Mouse (Mus musculus) kidney, postnatal 0 days (tissue): ENCODE data around the gene Rcor1. TPM values are rescaled to one million over a fixed set of nuclear protein-coding genes. Genes with fewer than 3 reads are reported as not detected.

Experiments
- ATAC-seq: fragments of 200-750 bp; cut with Nextera tagmentation; replicated peaks from 2 replicates; pipeline ENCODE4 v1.8.0; 2017; ENCODE audit warnings: low read depth, moderate number of reproducible peaks, moderate TSS enrichment, moderate library complexity; ENCODE audit not compliant: low FRiP score
- DNase-seq: peaks from one replicate; pipeline ENCODE4 v3.0.0-alpha.2; 2016; ENCODE audit warnings: low spot score
- H3K27ac ChIP-seq: fragments of 300-500 bp; sonication (generic); 2 replicates; pipeline ENCODE4 v1.5.1; 2014; ENCODE audit warnings: mild to moderate bottlenecking
- H3K27me3 ChIP-seq: fragments of 300-500 bp; sonication (generic); 2 replicates; pipeline ENCODE4 v1.6.1; 2014; ENCODE audit warnings: low read length, mixed read lengths; ENCODE audit not compliant: insufficient read depth
- H3K36me3 ChIP-seq: fragments of 300-500 bp; sonication (generic); 2 replicates; pipeline ENCODE4 v1.6.1; 2014; ENCODE audit warnings: low read length, mixed read lengths; ENCODE audit not compliant: insufficient read depth
- H3K4me1 ChIP-seq: fragments of 300-500 bp; sonication (generic); replicated peaks from 2 replicates; pipeline ENCODE4 v1.6.1; 2014; ENCODE audit warnings: antibody characterized with exemption, low read length, mixed read lengths; ENCODE audit not compliant: insufficient read depth
- H3K4me2 ChIP-seq: fragments of 300-500 bp; sonication (generic); 2 replicates; pipeline ENCODE4 v1.6.1; 2014; ENCODE audit warnings: mild to moderate bottlenecking, low read length, moderate library complexity, mixed read lengths
- H3K4me3 ChIP-seq: fragments of 300-500 bp; sonication (generic); replicated peaks from 2 replicates; pipeline ENCODE4 v1.5.1; 2014; ENCODE audit warnings: low read depth, low read length
- H3K9ac ChIP-seq: fragments of 300-500 bp; sonication (generic); 2 replicates; pipeline ENCODE4 v1.6.1; 2014; ENCODE audit warnings: low read depth, low read length
- H3K9me3 ChIP-seq: fragments of 300-500 bp; sonication (generic); replicated peaks from 2 replicates; pipeline ENCODE4 v1.6.1; 2016; ENCODE audit warnings: low read length, inconsistent platforms, mixed read lengths
- CTCF ChIP-seq: IDR thresholded peaks from 2 replicates; pipeline ENCODE4 v1.5.1; 2016; ENCODE audit warnings: antibody characterized with exemption, low read depth, mild to moderate bottlenecking, moderate library complexity
- WGBS: fragments of 180-500 bp; shearing (Covaris S2); extraction: QIAGEN DNeasy Blood & Tissue Kit; methylation state at CpG from one replicate; pipeline ENCODE4 v1.1.7; 2014; 5-methylcytosine and 5-hydroxymethylcytosine counted together
- polyA plus RNA-seq: library from polyadenylated mRNA; unstranded; fragments of >200 nt; fragmentation: Nextera tagmentation; extraction: Ambion mirVana; gene quantifications from 2 replicates; pipeline ENCODE4 v1.2.1, GENCODE M21; 2015

The Rcor1 gene
- polyA plus RNA-seq, 1 experiment from 2014 or later: 10.1 TPM

DNA sequence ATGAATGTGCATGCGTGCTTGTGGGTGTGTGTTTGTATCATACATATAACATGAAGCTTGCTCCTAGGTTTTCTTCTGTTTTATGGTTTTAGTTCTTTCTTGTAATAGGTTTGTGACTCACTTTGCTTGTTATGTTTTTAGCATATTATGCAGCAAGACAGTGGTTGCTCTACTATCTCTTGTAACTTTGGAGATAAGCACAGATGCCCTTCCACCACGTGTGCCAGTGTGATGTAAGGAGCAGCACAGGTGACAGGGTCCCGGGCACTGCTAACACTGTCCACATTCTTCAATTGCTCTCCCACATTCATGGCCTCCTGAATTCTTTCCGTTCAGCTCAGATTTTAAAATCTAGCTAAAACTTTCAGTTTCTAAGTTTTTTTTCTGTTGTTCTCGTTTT is 6.3 kb upstream of the Rcor1 start:
- Histone ChIP-seq H3K9ac (no peak overlapping the region), H3K36me3 (no peaks in the 10 kb centered on the region), H3K27me3 (no peaks in the 10 kb centered on the region), H3K4me3 (no peak overlapping the region), H3K4me2 (no peak overlapping the region), H3K4me1 (no peaks in the 10 kb centered on the region; the same call in 1 of the 2 replicates), H3K9me3 (no peaks in the 10 kb centered on the region), H3K27ac (no peak overlapping the region)
- 79% methylated on average over 5 of the region's 5 CpGs for WGBS
- TF ChIP-seq CTCF: no peak
- DNase-seq (no peak), ATAC-seq (no peak)

DNA sequence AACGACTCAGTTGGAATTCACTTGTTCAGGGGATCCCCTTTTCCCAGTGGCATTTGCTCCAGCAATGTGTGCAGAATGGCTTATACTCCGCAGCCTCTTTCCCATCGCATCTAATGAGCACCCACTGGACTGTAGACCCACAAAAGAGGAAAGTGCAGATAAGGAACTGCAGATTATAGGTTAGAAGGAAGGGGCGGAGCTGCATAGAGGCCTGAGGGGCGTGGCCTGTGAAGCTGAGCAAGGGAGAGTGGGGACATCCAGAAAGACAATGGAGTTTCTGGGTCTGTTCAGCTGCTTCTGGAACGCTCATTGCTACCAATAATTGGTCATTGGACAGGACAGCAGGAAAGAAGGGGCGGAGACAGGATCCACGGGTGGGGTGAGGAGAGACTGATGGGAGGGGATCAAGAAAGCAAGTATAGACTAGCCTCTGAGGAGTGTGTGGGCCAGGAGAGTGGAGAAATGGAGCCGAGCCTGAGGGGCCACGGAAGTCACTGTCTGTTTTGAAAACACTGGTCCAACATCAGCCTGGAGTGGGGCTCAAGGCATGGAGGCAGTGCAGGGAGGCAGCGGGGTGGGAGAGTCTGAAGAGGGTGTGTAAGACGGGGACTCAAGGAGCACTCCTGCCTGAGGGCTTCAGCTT is 3.8 kb upstream of the Rcor1 start:
- peak; percentile 39 for DNase-seq
- H3K36me3 ChIP-seq: no peaks in the 10 kb centered on the region
- no peak overlapping the region for H3K27ac ChIP-seq
- no peaks in the 10 kb centered on the region for H3K27me3 ChIP-seq
- peaks cover 3% of the 10 kb centered on the region; the same call in 1 of the 2 replicates for H3K4me1 ChIP-seq
- H3K4me3 ChIP-seq: no peak overlapping the region
- 64% methylated on average over 12 of the region's 12 CpGs for WGBS
- H3K4me2 ChIP-seq: no peak overlapping the region
- no peak overlapping the region for H3K9ac ChIP-seq
- no peaks in the 10 kb centered on the region for H3K9me3 ChIP-seq
- no peak for ATAC-seq
- TF ChIP-seq CTCF: no peak

DNA sequence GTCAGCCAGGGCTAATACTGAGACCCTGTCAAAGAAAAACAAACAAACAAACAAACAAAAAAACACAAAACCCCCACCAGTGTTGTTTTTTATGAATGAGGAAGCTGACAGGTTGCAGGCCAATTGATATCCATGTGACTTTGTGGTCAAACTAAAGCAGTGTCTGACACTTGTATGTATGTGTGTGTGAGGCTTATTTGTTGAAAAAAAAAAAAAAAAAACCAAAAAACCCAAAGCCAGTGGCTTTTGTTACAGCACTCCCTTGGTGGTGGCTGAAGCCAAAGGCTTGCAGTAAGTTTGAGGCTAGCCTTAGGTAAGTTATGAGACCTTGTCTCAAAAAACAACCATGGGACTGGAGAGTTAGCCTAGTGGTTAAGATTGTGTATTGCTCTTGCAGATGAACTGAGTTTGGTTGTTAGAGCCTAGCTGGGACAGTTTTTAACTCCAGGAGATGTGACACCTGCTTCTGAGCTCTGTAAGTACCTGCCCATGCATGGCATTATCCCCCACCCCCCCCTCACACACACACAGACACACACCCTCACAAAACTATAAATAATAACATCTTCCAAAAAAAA is 2.9 kb upstream of the Rcor1 start:
- Histone ChIP-seq H3K27me3 (no peaks in the 10 kb centered on the region), H3K27ac (no peak overlapping the region), H3K4me3 (no peak overlapping the region), H3K4me1 (peaks cover 3% of the 10 kb centered on the region; the same call in 1 of the 2 replicates), H3K9me3 (no peaks in the 10 kb centered on the region), H3K9ac (no peak overlapping the region), H3K4me2 (no peak overlapping the region), H3K36me3 (no peaks in the 10 kb centered on the region)
- TF ChIP-seq CTCF: no peak
- ATAC-seq (no peak), DNase-seq (no peak)

DNA sequence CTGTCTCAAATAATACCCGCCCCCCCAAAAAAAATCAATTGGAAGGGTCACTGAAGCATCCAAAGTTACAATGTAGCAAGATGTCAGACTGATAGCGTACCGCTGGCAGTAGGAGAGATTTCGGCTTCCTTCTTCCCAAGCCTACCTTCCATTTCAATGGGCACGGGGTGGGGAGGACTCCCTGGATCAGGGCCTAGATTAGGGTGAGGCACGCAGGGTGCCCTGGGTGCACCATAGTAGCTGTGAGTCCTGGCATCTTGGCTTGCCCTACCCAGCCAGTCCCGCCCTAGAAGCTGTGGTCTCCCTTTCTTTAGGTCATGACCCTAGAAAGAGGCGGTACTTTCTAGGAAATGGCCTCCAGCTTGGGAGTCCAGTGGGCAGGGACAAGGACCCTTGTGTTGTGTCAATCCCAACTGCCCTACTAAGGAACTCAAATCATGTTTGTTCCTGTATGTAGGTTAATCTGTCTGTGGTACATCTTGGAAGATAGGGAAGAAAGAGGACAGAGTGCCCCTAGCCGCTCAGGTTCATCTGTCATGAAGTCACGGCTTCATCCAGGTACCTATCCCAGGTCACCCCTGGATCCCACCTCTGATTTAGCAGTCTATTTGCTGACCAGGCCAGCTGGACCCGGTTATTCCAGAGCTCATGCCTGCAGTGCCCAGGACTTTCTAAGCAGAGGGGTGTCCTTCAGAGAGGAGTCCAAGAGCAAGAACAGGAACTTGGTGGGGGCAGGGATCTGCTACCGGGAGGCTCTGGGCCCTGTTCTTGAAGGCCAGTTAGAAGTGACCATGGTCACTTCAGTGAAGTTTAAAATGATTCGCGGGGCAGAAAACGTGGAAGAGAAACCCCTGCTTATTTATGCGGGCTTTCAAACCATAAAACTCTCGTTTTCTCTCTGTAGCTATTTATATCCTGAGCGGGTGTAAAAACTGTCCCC is 1.6 kb upstream of the Rcor1 start:
- Histone ChIP-seq H3K9ac (0 out of 2 replicates have a peak overlapping the region, but pooled peaks have one; percentile 9), H3K27me3 (no peaks in the 10 kb centered on the region)

DNA sequence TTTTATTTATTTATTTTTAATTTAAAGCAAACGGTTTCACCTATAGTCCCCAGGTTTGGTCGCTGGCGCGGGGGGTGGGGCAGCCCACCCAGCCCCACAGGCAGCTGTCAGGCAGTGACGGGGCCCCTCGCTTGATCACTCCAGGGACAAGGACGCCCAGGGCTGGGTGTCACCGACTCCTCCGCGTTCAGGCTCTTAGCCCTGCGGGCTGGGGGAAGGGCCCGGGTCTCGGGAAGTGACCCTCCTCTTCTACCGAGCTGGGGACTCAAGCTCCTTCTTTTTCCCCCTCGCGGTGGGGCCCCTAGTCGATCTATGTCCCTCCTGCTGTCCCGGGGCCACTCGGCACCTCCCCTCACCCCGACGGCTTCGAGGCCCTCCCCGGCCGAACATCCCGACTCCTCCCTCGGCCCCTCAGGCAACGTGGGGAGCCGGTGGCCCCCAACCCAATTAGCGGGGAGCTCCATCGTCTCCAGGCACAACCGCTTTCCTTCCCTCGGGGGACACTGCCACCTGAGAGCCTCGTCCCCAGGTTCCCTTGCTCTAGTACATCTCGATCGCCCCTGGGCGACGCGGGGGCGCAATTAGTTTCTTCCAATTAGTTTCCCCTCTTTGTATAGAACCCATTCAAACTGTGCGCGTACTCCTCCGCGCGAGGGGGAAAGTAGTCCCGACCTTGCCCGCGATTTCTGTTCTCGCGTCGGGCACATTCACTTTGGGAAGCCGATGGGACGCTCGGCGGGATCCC is 748 bp upstream of the Rcor1 start:
- DNase-seq: peak; percentile 78
- peak; percentile 43 for ATAC-seq
- H3K27me3 ChIP-seq: no peaks in the 10 kb centered on the region
- peak overlapping the region; percentile 81 for H3K4me3 ChIP-seq
- peaks cover 3% of the 10 kb centered on the region; the same call in 1 of the 2 replicates for H3K4me1 ChIP-seq
- TF ChIP-seq CTCF: no peak
- under 1% methylated on average over 54 of the region's 54 CpGs for WGBS
- no peaks in the 10 kb centered on the region for H3K36me3 ChIP-seq
- H3K4me2 ChIP-seq: peak overlapping the region; percentile 83
- no peaks in the 10 kb centered on the region for H3K9me3 ChIP-seq
- H3K9ac ChIP-seq: peak overlapping the region; percentile 97
- H3K27ac ChIP-seq: peak overlapping the region; percentile 97

More for the DNA sequence above, 1.6 kb upstream of the Rcor1 start:
- peak; percentile 54 for DNase-seq
- no peak for ATAC-seq
- Histone ChIP-seq H3K27ac (peak overlapping the region; percentile 97), H3K4me2 (peak overlapping the region; percentile 83), H3K9me3 (no peaks in the 10 kb centered on the region), H3K4me3 (peak overlapping the region; percentile 81; the same call in 1 of the 2 replicates), H3K36me3 (no peaks in the 10 kb centered on the region), H3K4me1 (peaks cover 3% of the 10 kb centered on the region; the same call in 1 of the 2 replicates)
- 44% methylated on average over 18 of the region's 18 CpGs for WGBS
- no peak for TF ChIP-seq CTCF
